13 mouse cellular contexts compared by ENCODE assay signal in the genomic region with DNA sequence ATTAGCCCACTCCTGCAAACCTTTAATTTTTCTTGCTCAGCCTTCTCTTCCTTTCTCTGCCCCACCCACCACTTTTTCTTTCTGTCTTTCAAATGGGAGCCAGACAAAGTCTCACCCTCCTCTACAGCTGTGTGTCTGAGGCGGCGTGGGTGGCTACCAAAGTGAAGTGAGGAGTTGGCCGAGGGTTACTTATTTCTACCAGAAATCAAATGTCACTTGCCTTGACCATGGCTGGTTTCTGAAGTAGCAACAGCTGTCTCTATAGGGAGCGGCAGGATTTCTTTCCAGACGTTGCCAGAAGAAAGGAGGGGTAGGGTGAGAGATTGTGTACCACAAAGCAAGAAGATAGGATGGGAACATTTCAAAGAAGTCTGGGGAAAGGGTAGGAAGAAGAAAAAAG.
DNase-seq lines count a peak whose midpoint lies in the region; ATAC-seq and TF ChIP-seq lines count a peak whose summit lies in the region.
"Had no signal": no experiment of that assay in that cellular context is flagged by ENCODE, and none has a peak within 500 bp of the region (broad histone marks: within the 10 kb centered on the region; RNA-seq: fewer than 3 reads in every experiment).

No protein-coding gene starts in this region.

- TF ChIP-seq POLR2A in thymus, adult 2 months (IDR thresholded peaks at IDR 0.05; ENCODE audit: control insufficient read depth, extremely low read depth, insufficient read depth, low read length, poor library complexity) = no peak

- DNase-seq in heart, adult 11 months = peak; percentile 91
- DNase-seq in heart, adult 8-10 months (ENCODE audit: low spot score) = no peak
- DNase-seq in neural tube, embryonic 10.5 days (ENCODE audit: extremely low spot score, low spot score) = no peak
- peak; percentile 54 to 55 for DNase-seq in left cerebral cortex, postnatal 36 days (ENCODE audit: low spot score in 2 of 2)
- DNase-seq in right cerebral cortex, postnatal 25 days = peak; percentile 52
- no peak for DNase-seq in thymus, adult 2 months
- DNase-seq in embryo, embryonic 9.5 days (ENCODE audit: extremely low spot score) = no peak
- DNase-seq: kidney, adult 18-20 months; layer of hippocampus, adult 9-11 months had no signal

- H3K36me3 ChIP-seq in neural tube, embryonic 13.5 days = no peaks in the 10 kb centered on the region
- no peaks in the 10 kb centered on the region for H3K36me3 ChIP-seq in thymus, adult 2 months (ENCODE audit: control insufficient read depth, insufficient read depth, low read length)
- H3K36me3 ChIP-seq: embryonic facial prominence, embryonic 13.5 days; heart, embryonic 10.5 days had no signal

- H3K4me1 ChIP-seq in neural tube, embryonic 13.5 days (replicated peaks) = peaks cover 50% of the 10 kb centered on the region
- peaks cover 5% of the 10 kb centered on the region for H3K4me1 ChIP-seq in thymus, adult 2 months (replicated peaks; ENCODE audit: control insufficient read depth, insufficient read depth, low read length)

- intact Hi-C loops in left cerebral cortex, postnatal 36 days (cut with DNase I) = loop anchor here (10.0 kb wide), 3 partner anchors 152 to 518 kb away; no protein-coding TSS in a partner anchor

- 0 out of 2 replicates have a peak overlapping the region, but pooled peaks have one; percentile 17 for H3K9ac ChIP-seq in neural tube, embryonic 13.5 days
- H3K9ac ChIP-seq: embryonic facial prominence, embryonic 13.5 days had no signal

- no peaks in the 10 kb centered on the region for H3K9me3 ChIP-seq in neural tube, embryonic 13.5 days
- H3K9me3 ChIP-seq: embryonic facial prominence, embryonic 13.5 days; heart, embryonic 10.5 days had no signal

- no peaks in the 10 kb centered on the region for H3K27me3 ChIP-seq in neural tube, embryonic 13.5 days
- H3K27me3 ChIP-seq in thymus, adult 2 months (ENCODE audit: control insufficient read depth, insufficient read depth, low read length) = no peaks in the 10 kb centered on the region

- H3K4me2 ChIP-seq in neural tube, embryonic 13.5 days = 0 out of 2 replicates have a peak overlapping the region, but pooled peaks have one; percentile 5
- H3K4me2 ChIP-seq: embryonic facial prominence, embryonic 13.5 days had no signal

- ATAC-seq in neural tube, embryonic 13.5 days (ENCODE audit: low read depth) = no peak
- ATAC-seq: CD4-positive, CD25-positive, alpha-beta regulatory T cell, adult 4 months had no signal

- no peak for TF ChIP-seq CTCF in thymus, adult 2 months (IDR thresholded peaks at IDR 0.05; ENCODE audit: borderline replicate concordance, control insufficient read depth, extremely low read depth, insufficient read depth, low read length, poor library complexity)

- H3K27ac ChIP-seq in neural tube, embryonic 13.5 days (replicated peaks) = 0 out of 2 replicates have a peak overlapping the region, but pooled peaks have one; percentile 18
- no peak overlapping the region for H3K27ac ChIP-seq in thymus, adult 2 months (ENCODE audit: control insufficient read depth, insufficient read depth, low read length)
- H3K27ac ChIP-seq: embryonic facial prominence, embryonic 13.5 days; heart, embryonic 10.5 days had no signal

- WGBS in neural tube, embryonic 13.5 days = 57% methylated on average over 5 of the region's 5 CpGs
- 86% methylated on average over 5 of the region's 5 CpGs for WGBS in thymus, adult 2 months

- H3K4me3 ChIP-seq in neural tube, embryonic 13.5 days = no peak overlapping the region
- H3K4me3 ChIP-seq in thymus, adult 2 months (ENCODE audit: control insufficient read depth, insufficient read depth, low read length) = no peak overlapping the region
- H3K4me3 ChIP-seq: embryonic facial prominence, embryonic 13.5 days; heart, embryonic 10.5 days had no signal

Comparison
In these comparisons a context has a peak if more than half of its experiments do, and no peak if none do; other contexts are left out.
1. DNase-seq: peak in heart, adult 11 months (single experiment), left cerebral cortex, postnatal 36 days (2 of 2) and right cerebral cortex, postnatal 25 days (single experiment); none in heart, adult 8-10 months (single experiment), neural tube, embryonic 10.5 days (single experiment), thymus, adult 2 months (single experiment) and embryo, embryonic 9.5 days (single experiment).